Mouse (Mus musculus): Measurements from ENCODE around the gene Pecr.

GRCm38 (mm10) chr1:72326162-72326821, 42.2 kb upstream of the Pecr start:
- no peak for TF ChIP-seq POLR2A (IDR thresholded peaks at IDR 0.05; ENCODE audit: borderline replicate concordance, low read depth, low read length)
- no peak for TF ChIP-seq CTCF (IDR thresholded peaks at IDR 0.05; ENCODE audit: low read depth, low read length)

All from bone marrow macrophage, adult 2 months (primary cell).